Mouse (Mus musculus) myocyte (in vitro differentiated cells): Measurements from ENCODE around the gene Lsm10. TPM values are rescaled to one million over a fixed set of nuclear protein-coding genes. Genes with fewer than 3 reads are reported as not detected.

Source experiments
- H3K27me3 ChIP-seq: one replicate; pipeline ENCODE4 v1.6.1; 2011; ENCODE audit not compliant: control insufficient read depth, insufficient read depth, insufficient read length
- H3K36me3 ChIP-seq: one replicate; pipeline ENCODE4 v1.6.1; 2011; ENCODE audit not compliant: control insufficient read depth, insufficient read depth
- H3K4me2 ChIP-seq: one replicate; pipeline ENCODE4 v1.6.1; 2011; ENCODE audit warnings: low read depth, control low read depth
- H3K4me3 ChIP-seq: one replicate; pipeline ENCODE4 v1.5.1; 2011; ENCODE audit warnings: mild to moderate bottlenecking, control low read depth, moderate library complexity
- H3K79me2 ChIP-seq: one replicate; pipeline ENCODE4 v1.6.1; 2011; ENCODE audit not compliant: control insufficient read depth, insufficient read depth
- H3ac ChIP-seq: one replicate; pipeline ENCODE4 v1.6.1; 2011; ENCODE audit not compliant: control insufficient read depth, insufficient read length
- CEBPB ChIP-seq: IDR thresholded peaks from 2 replicates; pipeline ENCODE4 v1.6.1; 2011; ENCODE audit warnings: mild to moderate bottlenecking, moderate library complexity; ENCODE audit not compliant: poor library complexity, insufficient read depth, severe bottlenecking
- E2F4 ChIP-seq: IDR thresholded peaks from one replicate; pipeline ENCODE4 v1.6.1; 2011; ENCODE audit warnings: mild to moderate bottlenecking, control low read depth, moderate library complexity; ENCODE audit not compliant: insufficient read depth
- MAX ChIP-seq: IDR thresholded peaks from one replicate; pipeline ENCODE4 v1.6.1; 2011; ENCODE audit warnings: low read depth, mild to moderate bottlenecking, control low read depth
- MYOD1 ChIP-seq, 3 experiments: IDR thresholded peaks; one replicate each; pipeline ENCODE4 v1.6.1; 2011; ENCODE audit warnings: control low read depth in 2 of 3, low read depth in 2 of 3, mild to moderate bottlenecking in 2 of 3, moderate library complexity in 1 of 3; ENCODE audit not compliant: insufficient read length in 2 of 3, control insufficient read depth in 1 of 3
- MYOG ChIP-seq, 3 experiments: IDR thresholded peaks; one replicate each; pipeline ENCODE4 v1.6.1; 2011; ENCODE audit warnings: control low read depth in 2 of 3, low read depth in 2 of 3, mild to moderate bottlenecking in 2 of 3; ENCODE audit not compliant: insufficient read length in 2 of 3, control insufficient read depth in 1 of 3, insufficient read depth in 1 of 3
- POLR2A ChIP-seq: IDR thresholded peaks from one replicate; pipeline ENCODE4 v1.6.1; 2011; ENCODE audit warnings: low read depth, mild to moderate bottlenecking, control low read depth, moderate library complexity; ENCODE audit not compliant: insufficient read length
- POLR2AphosphoS2 ChIP-seq: IDR thresholded peaks from one replicate; pipeline ENCODE4 v1.6.1; 2011; ENCODE audit warnings: low read depth, control low read depth; ENCODE audit not compliant: insufficient read length
- REST ChIP-seq: IDR thresholded peaks from one replicate; pipeline ENCODE4 v1.6.1; 2011; ENCODE audit warnings: mild to moderate bottlenecking, control low read depth, moderate library complexity; ENCODE audit not compliant: insufficient read depth, insufficient read length
- SRF ChIP-seq: IDR thresholded peaks from one replicate; pipeline ENCODE4 v1.6.1; 2011; ENCODE audit warnings: low read depth; ENCODE audit not compliant: control insufficient read depth, insufficient read length
- TCF12 ChIP-seq: IDR thresholded peaks from one replicate; pipeline ENCODE4 v1.6.1; 2011; ENCODE audit warnings: mild to moderate bottlenecking, control low read depth; ENCODE audit not compliant: poor library complexity, insufficient read depth, severe bottlenecking
- TCF3 ChIP-seq: IDR thresholded peaks from one replicate; pipeline ENCODE4 v1.6.1; 2011; ENCODE audit warnings: low read depth, control low read depth; ENCODE audit not compliant: insufficient read length
- USF1 ChIP-seq: IDR thresholded peaks from one replicate; pipeline ENCODE4 v1.6.1; 2011; ENCODE audit warnings: low read depth, mild to moderate bottlenecking, control low read depth, moderate library complexity
- polyA plus RNA-seq: library from polyadenylated mRNA; unstranded; fragments of >200 nt; fragmentation: generic; extraction: Trizol; gene quantifications from one replicate; pipeline ENCODE4 v1.2.1, GENCODE M21; 2012; ENCODE audit warnings: missing spikeins

Lsm10 gene
- polyA plus RNA-seq, 1 experiment: 50.5 TPM

GRCm38 (mm10) chr4:126058134-126058996 lies 38.1 kb upstream of the Lsm10 start, which contains the start of gene Oscp1:
Oscp1 (plus strand) TSS chr4:126058565.
- Histone ChIP-seq H3ac (no peak within 1 kb of the TSS), H3K36me3 (peaks cover 6% of the 10 kb centered on the region), H3K4me3 (peak within 1 kb of the TSS; percentile 65), H3K79me2 (no peaks in the 10 kb centered on the region), H3K27me3 (no peaks in the 10 kb centered on the region), H3K4me2 (peak within 1 kb of the TSS; percentile 84)
- TF ChIP-seq POLR2A (peak; percentile 53), E2F4 (peak; percentile 98), MAX (no peak), MYOG (IDR thresholded peaks at IDR 0.05; ENCODE audit: control insufficient read depth in 1 of 3, insufficient read depth in 1 of 3, insufficient read length in 2 of 3, low read depth in 2 of 3) (no peak), USF1 (no peak), CEBPB (no peak), POLR2AphosphoS2 (peak; percentile 27)

- Histone ChIP-seq H3K79me2 (no peaks in the 10 kb centered on the region), H3ac (no peak overlapping the region), H3K36me3 (no peaks in the 10 kb centered on the region), H3K4me2 (peak overlapping the region; percentile 84), H3K4me3 (peak overlapping the region; percentile 65), H3K27me3 (no peaks in the 10 kb centered on the region)
- TF ChIP-seq CEBPB (no peak), TCF3 (no peak), TCF12 (no peak), USF1 (no peak), POLR2AphosphoS2 (no peak), REST (no peak), E2F4 (no peak), POLR2A (no peak), MYOD1 (IDR thresholded peaks at IDR 0.05; ENCODE audit: control insufficient read depth in 1 of 3, insufficient read length in 2 of 3, low read depth in 2 of 3) (no peak), MYOG (IDR thresholded peaks at IDR 0.05; ENCODE audit: control insufficient read depth in 1 of 3, insufficient read depth in 1 of 3, insufficient read length in 2 of 3, low read depth in 2 of 3) (no peak), SRF (no peak), MAX (no peak)
Observed at GRCm38 (mm10) chr4:126058997-126059362, 37.4 kb upstream of the Lsm10 start.

GRCm38 (mm10) chr4:126062856-126063255 lies 33.6 kb upstream of the Lsm10 start:
- no peak overlapping the region for H3K4me3 ChIP-seq
- no peaks in the 10 kb centered on the region for H3K27me3 ChIP-seq
- TF ChIP-seq TCF12 (no peak), POLR2AphosphoS2 (no peak), CEBPB (no peak), MYOD1 (IDR thresholded peaks at IDR 0.05; ENCODE audit: control insufficient read depth in 1 of 3, insufficient read length in 2 of 3, low read depth in 2 of 3) (no peak), MYOG (IDR thresholded peaks at IDR 0.05; ENCODE audit: control insufficient read depth in 1 of 3, insufficient read depth in 1 of 3, insufficient read length in 2 of 3, low read depth in 2 of 3) (no peak), TCF3 (no peak)
- no peak overlapping the region for H3ac ChIP-seq
- H3K36me3 ChIP-seq: no peaks in the 10 kb centered on the region
- H3K79me2 ChIP-seq: no peaks in the 10 kb centered on the region
- H3K4me2 ChIP-seq: no peak overlapping the region

GRCm38 (mm10) chr4:126065241-126065640 lies 31.2 kb upstream of the Lsm10 start:
- Histone ChIP-seq H3K79me2 (no peaks in the 10 kb centered on the region), H3K27me3 (no peaks in the 10 kb centered on the region), H3ac (no peak overlapping the region), H3K4me2 (no peak overlapping the region), H3K4me3 (no peak overlapping the region), H3K36me3 (no peaks in the 10 kb centered on the region)
- no peak for TF ChIP-seq CEBPB

DNA sequence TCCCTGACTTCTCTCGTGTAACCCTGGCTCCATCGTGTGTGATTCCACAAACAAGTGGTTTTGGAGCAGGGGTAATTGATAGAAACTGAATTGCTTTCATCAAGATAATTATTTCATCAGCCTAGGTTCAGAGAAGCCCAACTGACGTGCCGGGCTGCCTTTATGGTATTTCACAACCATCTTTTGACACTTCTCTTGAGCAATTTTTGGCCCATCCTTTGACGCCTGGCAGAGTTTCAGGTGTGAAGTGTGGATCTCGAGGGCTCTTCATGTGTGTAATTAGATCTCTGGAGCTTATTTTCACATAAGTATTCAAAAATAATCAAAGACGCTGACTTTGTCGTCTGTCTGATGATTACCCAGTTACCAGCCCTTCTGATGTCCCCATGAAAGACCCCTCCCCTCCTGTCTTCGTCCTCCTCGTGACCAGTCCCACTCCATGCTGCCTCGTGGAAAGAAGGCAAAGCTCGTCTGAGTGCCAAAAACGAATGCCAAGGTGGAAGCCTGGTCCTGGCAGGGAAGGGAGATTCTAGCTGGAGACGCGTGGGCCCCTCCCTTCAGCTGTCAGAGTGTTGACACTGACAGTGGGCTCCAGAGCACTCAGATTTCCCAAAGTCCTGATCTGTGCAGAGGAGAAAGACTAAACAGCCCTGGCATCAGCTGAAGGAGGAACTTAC lies 28.9 kb upstream of the Lsm10 start:
- TF ChIP-seq CEBPB (no peak), POLR2AphosphoS2 (no peak), TCF12 (no peak), MYOG (IDR thresholded peaks at IDR 0.05; ENCODE audit: control insufficient read depth in 1 of 3, insufficient read depth in 1 of 3, insufficient read length in 2 of 3, low read depth in 2 of 3) (peak in 1 of 3 experiments; percentile 14), REST (no peak), TCF3 (no peak), E2F4 (no peak), MYOD1 (IDR thresholded peaks at IDR 0.05; ENCODE audit: control insufficient read depth in 1 of 3, insufficient read length in 2 of 3, low read depth in 2 of 3) (peak in 1 of 3 experiments; percentile 11)
- H3K79me2 ChIP-seq: no peaks in the 10 kb centered on the region
- H3K36me3 ChIP-seq: no peaks in the 10 kb centered on the region
- H3K4me2 ChIP-seq: peak overlapping the region; percentile 15
- H3ac ChIP-seq: no peak overlapping the region
- H3K4me3 ChIP-seq: no peak overlapping the region
- H3K27me3 ChIP-seq: no peaks in the 10 kb centered on the region
